ENCODE assay signal across 9 mouse cellular contexts in the genomic region with DNA sequence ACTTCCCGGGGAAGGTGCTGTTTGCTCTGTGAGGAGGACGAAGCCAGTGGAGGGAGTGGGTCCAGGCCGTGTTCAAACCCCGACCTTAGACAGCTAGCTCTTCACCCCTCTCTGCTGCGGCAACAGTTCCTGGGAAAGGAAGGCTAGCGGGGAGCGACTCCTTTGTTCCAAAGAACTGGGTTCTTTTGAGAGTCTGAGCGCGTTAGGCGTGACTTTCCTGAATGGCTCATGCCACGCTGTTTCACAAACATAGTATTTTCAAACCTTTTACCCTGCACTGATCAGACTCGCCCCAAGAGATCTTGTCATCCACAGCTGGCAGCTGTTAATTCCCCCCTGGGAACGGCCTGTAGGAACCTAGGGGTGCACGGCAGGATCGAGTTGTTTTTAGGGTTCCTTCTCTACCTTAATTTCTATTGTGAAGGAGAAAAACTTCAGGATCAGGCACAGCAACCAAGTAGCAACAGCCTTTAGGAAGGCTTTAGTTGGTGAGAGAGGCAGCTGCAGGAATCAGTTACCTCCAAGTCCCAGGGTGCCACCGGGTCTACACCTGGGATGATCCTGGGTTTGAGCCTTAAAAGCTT. TPM values are rescaled to one million over a fixed set of nuclear protein-coding genes. Genes with fewer than 3 reads are reported as not detected.
DNase-seq lines count a peak whose midpoint lies in the region; ATAC-seq and TF ChIP-seq lines count a peak whose summit lies in the region.
"Had no signal": no experiment of that assay in that cellular context is flagged by ENCODE, and none has a peak within 500 bp of the region (broad histone marks: within the 10 kb centered on the region; RNA-seq: fewer than 3 reads in every experiment).

No protein-coding gene starts in this region.

- H3K79me3 ChIP-seq in C2C12 (ENCODE audit: low read depth) = peaks cover 2% of the 10 kb centered on the region

- H3K36me3 ChIP-seq in C2C12 (ENCODE audit: control insufficient read depth, insufficient read depth) = peaks cover 5% of the 10 kb centered on the region
- 0 out of 2 replicates have a peak, but pooled peaks cover 3% of the 10 kb centered on the region for H3K36me3 ChIP-seq in intestine, embryonic 16.5 days (ENCODE audit: control insufficient read depth, insufficient read depth, low read length)
- no peaks in the 10 kb centered on the region for H3K36me3 ChIP-seq in midbrain, embryonic 16.5 days (ENCODE audit: control insufficient read depth, insufficient read depth, low read length)

- H3K27ac ChIP-seq in cerebellum, adult 2 months (ENCODE audit: insufficient read depth, low read length) = peak overlapping the region; percentile 91
- H3K27ac ChIP-seq in intestine, embryonic 16.5 days (ENCODE audit: low read length) = peak overlapping the region; percentile 99
- H3K27ac ChIP-seq in midbrain, embryonic 16.5 days (ENCODE audit: low read length) = peak overlapping the region; percentile 97

- peak overlapping the region; percentile 78 for H3K4me2 ChIP-seq in intestine, embryonic 16.5 days (ENCODE audit: low read depth, low read length)
- peak overlapping the region; percentile 70 for H3K4me2 ChIP-seq in midbrain, embryonic 16.5 days (ENCODE audit: low read length)

- H3K79me2 ChIP-seq in C2C12 (ENCODE audit: control insufficient read depth, insufficient read depth) = peaks cover 17% of the 10 kb centered on the region

- peaks cover 30% of the 10 kb centered on the region for H3K4me1 ChIP-seq in cerebellum, adult 2 months (ENCODE audit: control insufficient read depth, insufficient read depth, low read length)
- H3K4me1 ChIP-seq in intestine, embryonic 16.5 days (ENCODE audit: control insufficient read depth, insufficient read depth, low read length) = peaks cover 21% of the 10 kb centered on the region
- peaks cover 18% of the 10 kb centered on the region for H3K4me1 ChIP-seq in midbrain, embryonic 16.5 days (ENCODE audit: control insufficient read depth, insufficient read depth, low read length)

- WGBS in cerebellum, adult 2 months = 11% methylated on average over 16 of the region's 16 CpGs
- 4% methylated on average over 16 of the region's 16 CpGs for WGBS in intestine, embryonic 16.5 days
- WGBS in midbrain, embryonic 16.5 days = under 1% methylated on average over 16 of the region's 16 CpGs

- H3K9ac ChIP-seq in intestine, embryonic 16.5 days (ENCODE audit: low read depth, low read length) = peak overlapping the region; percentile 99
- peak overlapping the region; percentile 84 for H3K9ac ChIP-seq in midbrain, embryonic 16.5 days (ENCODE audit: low read depth, low read length)

- no peaks in the 10 kb centered on the region for H3K27me3 ChIP-seq in cerebellum, adult 2 months (ENCODE audit: control insufficient read depth, insufficient read depth, low read length)
- no peaks in the 10 kb centered on the region for H3K27me3 ChIP-seq in C2C12 (ENCODE audit: control insufficient read depth, insufficient read depth, insufficient read length)
- H3K27me3 ChIP-seq in intestine, embryonic 16.5 days (replicated peaks; ENCODE audit: control insufficient read depth, insufficient read depth, low read length) = no peaks in the 10 kb centered on the region
- H3K27me3 ChIP-seq in midbrain, embryonic 16.5 days (ENCODE audit: control insufficient read depth, insufficient read depth, low read depth, low read length) = no peaks in the 10 kb centered on the region

- ATAC-seq in erythroblast, adult 5-6 weeks (replicated peaks; ENCODE audit: low FRiP score, poor library complexity, severe bottlenecking) = peak; percentile 19
- peak; percentile 16; the same call in 1 of the 2 replicates for ATAC-seq in intestine, embryonic 16.5 days
- ATAC-seq in midbrain, embryonic 16.5 days = peak; percentile 14; the same call in 1 of the 2 replicates
- no peak for ATAC-seq in inflammation-experienced regulatory T-cells, adult 6 months

- peak in 1 of 2 experiments; percentile 50 for DNase-seq in cerebellum, adult 2 months
- DNase-seq in cerebellum, adult 9-11 months = no peak
- DNase-seq in urinary bladder, postnatal 10 days (ENCODE audit: low spot score) = no peak

- no peaks in the 10 kb centered on the region for H3K9me3 ChIP-seq in intestine, embryonic 16.5 days (ENCODE audit: control insufficient read depth, low read length)
- H3K9me3 ChIP-seq in midbrain, embryonic 16.5 days (replicated peaks; ENCODE audit: control insufficient read depth, low read length, poor library complexity, severe bottlenecking) = no peaks in the 10 kb centered on the region

- no peak for TF ChIP-seq CTCF in cerebellum, adult 2 months (IDR thresholded peaks at IDR 0.05; ENCODE audit: borderline replicate concordance, insufficient read depth, low read depth, low read length)
- TF ChIP-seq CTCF in C2C12 (IDR thresholded peaks at IDR 0.05; ENCODE audit: control insufficient read depth, insufficient read depth, insufficient read length) = no peak

- no peak for TF ChIP-seq POLR2A in cerebellum, adult 2 months (IDR thresholded peaks at IDR 0.05; ENCODE audit: borderline replicate concordance, insufficient read depth, low read length)

- H3K4me3 ChIP-seq in cerebellum, adult 2 months (replicated peaks; ENCODE audit: insufficient read depth, low read depth, low read length) = peak overlapping the region; percentile 97
- peak overlapping the region; percentile 44 for H3K4me3 ChIP-seq in C2C12 (ENCODE audit: insufficient read depth, poor library complexity, severe bottlenecking)
- peak overlapping the region; percentile 94 for H3K4me3 ChIP-seq in intestine, embryonic 16.5 days (ENCODE audit: low read length)
- H3K4me3 ChIP-seq in midbrain, embryonic 16.5 days (ENCODE audit: low read depth, low read length) = peak overlapping the region; percentile 85

- peak overlapping the region; percentile 62 for H3ac ChIP-seq in C2C12 (ENCODE audit: control insufficient read depth, insufficient read length, low read depth)

TF ChIP-seq in C2C12, 6 proteins besides CTCF, POLR2A, EP300 and RAD21:
- TF ChIP-seq CEBPB (IDR thresholded peaks at IDR 0.05; ENCODE audit: low read depth) (no peak), MYOG (IDR thresholded peaks at IDR 0.05; ENCODE audit: control insufficient read depth, extremely low read depth, insufficient read length) (no peak), USF1 (IDR thresholded peaks at IDR 0.05; ENCODE audit: low read depth) (no peak), MAX (IDR thresholded peaks at IDR 0.05) (no peak), FOSL1 (IDR thresholded peaks at IDR 0.05; ENCODE audit: insufficient read depth, low read length, poor library complexity, severe bottlenecking) (no peak), MYOD1 (IDR thresholded peaks at IDR 0.05; ENCODE audit: control insufficient read depth, insufficient read length, low read depth) (no peak)

RNA-seq across cellular contexts. Expression of a gene that starts 1.3 kb away (rescaled TPM):
- 32.0 and 42.3 TPM in 2 replicates for polyA plus RNA-seq in cerebellum, adult 2 months (2012; rRNA removed)
- 21.9 TPM for polyA plus RNA-seq in C2C12 (2012; fragmentation: generic; extraction: Trizol)
- 12.3 and 24.0 TPM in 2 replicates for total RNA-seq in erythroblast, adult 5-6 weeks (2015; ENCODE audit: low replicate concordance)
- total RNA-seq in erythroblast, adult 5-6 weeks (2017; ENCODE audit: low replicate concordance) = 77.4 and 97.0 TPM in 2 replicates
- 54.1 and 59.6 TPM in 2 replicates for polyA plus RNA-seq in intestine, embryonic 16.5 days (2015; fragmentation: Nextera tagmentation; extraction: Ambion mirVana)
- 33.5 and 35.4 TPM in 2 replicates for polyA plus RNA-seq in midbrain, embryonic 16.5 days (2015; fragmentation: Nextera tagmentation; extraction: Ambion mirVana)
- polyA plus RNA-seq in inflammation-experienced regulatory T-cells, adult 6 months (2017; shearing (Covaris generic)) = 1 to 10 TPM in 2 of 3 experiments, under 1 TPM in 1; 0.73 to 2.7 (median 2.2) TPM

RNA-seq across cellular contexts. Expression of a gene that starts 31.8 kb away (rescaled TPM):
- 0.08 TPM in 1 of 2 replicates, not detected in the other for polyA plus RNA-seq in cerebellum, adult 2 months (2012; rRNA removed)
- not detected for polyA plus RNA-seq in C2C12 (2012; fragmentation: generic; extraction: Trizol)
- not detected in 2 replicates for total RNA-seq in erythroblast, adult 5-6 weeks (2015; ENCODE audit: low replicate concordance)
- total RNA-seq in erythroblast, adult 5-6 weeks (2017; ENCODE audit: low replicate concordance) = not detected in 2 replicates
- polyA plus RNA-seq in intestine, embryonic 16.5 days (2015; fragmentation: Nextera tagmentation; extraction: Ambion mirVana) = not detected in 2 replicates
- 0.14 TPM in 1 of 2 replicates, not detected in the other for polyA plus RNA-seq in midbrain, embryonic 16.5 days (2015; fragmentation: Nextera tagmentation; extraction: Ambion mirVana)
- not detected for polyA plus RNA-seq in inflammation-experienced regulatory T-cells, adult 6 months (2017; shearing (Covaris generic))
- total RNA-seq: heart, postnatal 10 days had no signal

Comparison
In these comparisons a context has a peak if more than half of its experiments do, and no peak if none do; other contexts are left out.
1. H3K4me3 ChIP-seq: peak in every context shown above with its lines; median percentile 97 in cerebellum, adult 2 months; 94 in intestine, embryonic 16.5 days; 85 in midbrain, embryonic 16.5 days; 44 in C2C12.